Mouse (Mus musculus): ENCODE measurements around the gene Frmd4b. TPM values are rescaled to one million over a fixed set of nuclear protein-coding genes. Genes with fewer than 3 reads are reported as not detected.

Frmd4b gene
- total and polyA plus RNA-seq, 3 experiments, result 7.3 to 18.1 (median 11.9) TPM

- H3K9ac ChIP-seq (ENCODE audit: low read depth, low read length), result no peak overlapping the region
- intact Hi-C loops (cut with DNase I), result no loop called here
Observed at GRCm38 (mm10) chr6:97395477-97396350, 221.6 kb downstream of the Frmd4b start.

GRCm38 (mm10) chr6:97394473-97395075 lies 222.8 kb downstream of the Frmd4b start:
- H3K79me2 ChIP-seq (replicated peaks; ENCODE audit: control insufficient read depth, insufficient read depth, low read length), result no peaks in the 10 kb centered on the region
- H3K4me3 ChIP-seq, result no peak overlapping the region
- peaks cover 3% of the 10 kb centered on the region for H3K4me1 ChIP-seq (ENCODE audit: control insufficient read depth, insufficient read depth, low read length)
- TF ChIP-seq EP300 (IDR thresholded peaks at IDR 0.05; ENCODE audit: insufficient read depth, low read depth, low read length) (no peak), CTCF (IDR thresholded peaks at IDR 0.05) (no peak), POLR2A (IDR thresholded peaks at IDR 0.05; ENCODE audit: insufficient read depth, low read depth, low read length) (no peak)
- intact Hi-C loops (cut with DNase I), result no loop called here
- H3K27ac ChIP-seq, result no peak overlapping the region
- 77% methylated on average over 12 of the region's 12 CpGs for WGBS
- H3K9ac ChIP-seq (ENCODE audit: low read depth, low read length), result no peak overlapping the region
- no peaks in the 10 kb centered on the region for H3K36me3 ChIP-seq (ENCODE audit: control insufficient read depth, insufficient read depth, low read length)
- DNase-seq, result no peak
- no peaks in the 10 kb centered on the region for H3K27me3 ChIP-seq (ENCODE audit: control insufficient read depth, insufficient read depth, low read length)

More at GRCm38 (mm10) chr6:97395477-97396350, 221.6 kb downstream of the Frmd4b start:
- Histone ChIP-seq H3K79me2 (replicated peaks; ENCODE audit: control insufficient read depth, insufficient read depth, low read length) (no peaks in the 10 kb centered on the region), H3K4me3 (no peak overlapping the region), H3K36me3 (ENCODE audit: control insufficient read depth, insufficient read depth, low read length) (no peaks in the 10 kb centered on the region), H3K27ac (no peak overlapping the region), H3K4me1 (ENCODE audit: control insufficient read depth, insufficient read depth, low read length) (peaks cover 3% of the 10 kb centered on the region), H3K27me3 (ENCODE audit: control insufficient read depth, insufficient read depth, low read length) (no peaks in the 10 kb centered on the region)
- TF ChIP-seq CTCF (IDR thresholded peaks at IDR 0.05), result no peak
- no peak for TF ChIP-seq EP300 (IDR thresholded peaks at IDR 0.05; ENCODE audit: insufficient read depth, low read depth, low read length)
- no peak for TF ChIP-seq POLR2A (IDR thresholded peaks at IDR 0.05; ENCODE audit: insufficient read depth, low read depth, low read length)
- DNase-seq, result peak; percentile 36 to 45
- WGBS, result 41% methylated on average over 17 of the region's 17 CpGs

- Histone ChIP-seq H3K4me1 (ENCODE audit: control insufficient read depth, insufficient read depth, low read length) (peaks cover 3% of the 10 kb centered on the region), H3K9ac (ENCODE audit: low read depth, low read length) (no peak overlapping the region), H3K4me3 (no peak overlapping the region), H3K27ac (no peak overlapping the region), H3K79me2 (replicated peaks; ENCODE audit: control insufficient read depth, insufficient read depth, low read length) (no peaks in the 10 kb centered on the region), H3K27me3 (ENCODE audit: control insufficient read depth, insufficient read depth, low read length) (no peaks in the 10 kb centered on the region), H3K36me3 (ENCODE audit: control insufficient read depth, insufficient read depth, low read length) (no peaks in the 10 kb centered on the region)
- no peak for DNase-seq
- intact Hi-C loops (cut with DNase I), result no loop called here
- 92% methylated on average over 3 of the region's 3 CpGs for WGBS
- no peak for TF ChIP-seq EP300 (IDR thresholded peaks at IDR 0.05; ENCODE audit: insufficient read depth, low read depth, low read length)
- no peak for TF ChIP-seq CTCF (IDR thresholded peaks at IDR 0.05)
- no peak for TF ChIP-seq POLR2A (IDR thresholded peaks at IDR 0.05; ENCODE audit: insufficient read depth, low read depth, low read length)
Observed at GRCm38 (mm10) chr6:97392912-97393311, 224.4 kb downstream of the Frmd4b start.

- Histone ChIP-seq H3K27me3 (ENCODE audit: control insufficient read depth, insufficient read depth, low read length) (no peaks in the 10 kb centered on the region), H3K36me3 (ENCODE audit: control insufficient read depth, insufficient read depth, low read length) (no peaks in the 10 kb centered on the region), H3K4me3 (no peak overlapping the region), H3K27ac (no peak overlapping the region), H3K4me1 (ENCODE audit: control insufficient read depth, insufficient read depth, low read length) (no peaks in the 10 kb centered on the region; the same call in 1 of the 2 replicates), H3K79me2 (replicated peaks; ENCODE audit: control insufficient read depth, insufficient read depth, low read length) (no peaks in the 10 kb centered on the region), H3K9ac (ENCODE audit: low read depth, low read length) (no peak overlapping the region)
- DNase-seq, result no peak
- intact Hi-C loops (cut with DNase I), result no loop called here
- TF ChIP-seq POLR2A (IDR thresholded peaks at IDR 0.05; ENCODE audit: insufficient read depth, low read depth, low read length) (no peak), CTCF (IDR thresholded peaks at IDR 0.05) (no peak), EP300 (IDR thresholded peaks at IDR 0.05; ENCODE audit: insufficient read depth, low read depth, low read length) (no peak)
- WGBS, result 89% methylated on average over 6 of the region's 6 CpGs
Observed at GRCm38 (mm10) chr6:97387388-97387787, 230.0 kb downstream of the Frmd4b start.

GRCm38 (mm10) chr6:97384918-97385317 lies 232.4 kb downstream of the Frmd4b start:
- DNase-seq, result no peak
- H3K27me3 ChIP-seq (ENCODE audit: control insufficient read depth, insufficient read depth, low read length), result no peaks in the 10 kb centered on the region
- no peak overlapping the region for H3K9ac ChIP-seq (ENCODE audit: low read depth, low read length)
- no peak overlapping the region for H3K4me3 ChIP-seq
- intact Hi-C loops (cut with DNase I), result no loop called here
- H3K27ac ChIP-seq, result no peak overlapping the region
- H3K79me2 ChIP-seq (replicated peaks; ENCODE audit: control insufficient read depth, insufficient read depth, low read length), result no peaks in the 10 kb centered on the region
- 92% methylated on average over 5 of the region's 5 CpGs for WGBS
- H3K36me3 ChIP-seq (ENCODE audit: control insufficient read depth, insufficient read depth, low read length), result no peaks in the 10 kb centered on the region
- TF ChIP-seq EP300 (IDR thresholded peaks at IDR 0.05; ENCODE audit: insufficient read depth, low read depth, low read length) (no peak), POLR2A (IDR thresholded peaks at IDR 0.05; ENCODE audit: insufficient read depth, low read depth, low read length) (no peak), CTCF (IDR thresholded peaks at IDR 0.05) (no peak)
- H3K4me1 ChIP-seq (ENCODE audit: control insufficient read depth, insufficient read depth, low read length), result no peaks in the 10 kb centered on the region

- H3K36me3 ChIP-seq (ENCODE audit: control insufficient read depth, insufficient read depth, low read length), result no peaks in the 10 kb centered on the region
- no peaks in the 10 kb centered on the region for H3K79me2 ChIP-seq (replicated peaks; ENCODE audit: control insufficient read depth, insufficient read depth, low read length)
- no peaks in the 10 kb centered on the region for H3K27me3 ChIP-seq (ENCODE audit: control insufficient read depth, insufficient read depth, low read length)
- H3K4me3 ChIP-seq, result no peak overlapping the region
- intact Hi-C loops (cut with DNase I), result no loop called here
- no peak for DNase-seq
- no peak overlapping the region for H3K27ac ChIP-seq
- H3K9ac ChIP-seq (ENCODE audit: low read depth, low read length), result no peak overlapping the region
- no peaks in the 10 kb centered on the region for H3K4me1 ChIP-seq (ENCODE audit: control insufficient read depth, insufficient read depth, low read length)
- WGBS, result 90% methylated on average over 4 of the region's 4 CpGs
- TF ChIP-seq CTCF (IDR thresholded peaks at IDR 0.05), result no peak
- no peak for TF ChIP-seq POLR2A (IDR thresholded peaks at IDR 0.05; ENCODE audit: insufficient read depth, low read depth, low read length)
- TF ChIP-seq EP300 (IDR thresholded peaks at IDR 0.05; ENCODE audit: insufficient read depth, low read depth, low read length), result no peak
Observed at GRCm38 (mm10) chr6:97381275-97381674, 236.1 kb downstream of the Frmd4b start.
